Mouse (Mus musculus) liver, postnatal 0 days (tissue): ENCODE measurements around the gene Prickle2. TPM values are rescaled to one million over a fixed set of nuclear protein-coding genes. Genes with fewer than 3 reads are reported as not detected.

Experiments
- ATAC-seq: fragments of 200-750 bp; cut with Nextera tagmentation; 2 replicates; pipeline ENCODE4 v1.8.0; 2017; ENCODE audit warnings: mild to moderate bottlenecking, moderate library complexity
- DNase-seq: peaks from one replicate; pipeline ENCODE4 v3.0.0-alpha.2; 2016
- H3K27ac ChIP-seq: fragments of 300-500 bp; sonication (generic); 2 replicates; pipeline ENCODE4 v1.5.1; 2014; ENCODE audit warnings: antibody characterized with exemption, moderate library complexity, mild to moderate bottlenecking, low read depth
- H3K27me3 ChIP-seq: fragments of 300-500 bp; sonication (generic); 2 replicates; pipeline ENCODE4 v1.6.1; 2014; ENCODE audit warnings: low read length, control low read depth, mixed read lengths; ENCODE audit not compliant: insufficient read depth
- H3K36me3 ChIP-seq: fragments of 300-500 bp; sonication (generic); replicated peaks from 2 replicates; pipeline ENCODE4 v1.6.1; 2014; ENCODE audit warnings: mild to moderate bottlenecking, control low read depth, low read length, moderate library complexity, mixed read lengths; ENCODE audit not compliant: insufficient read depth
- H3K4me1 ChIP-seq: fragments of 300-500 bp; sonication (generic); 2 replicates; pipeline ENCODE4 v1.6.1; 2014; ENCODE audit warnings: antibody characterized with exemption, mild to moderate bottlenecking, control low read depth; ENCODE audit not compliant: insufficient read depth
- H3K4me2 ChIP-seq: fragments of 300-500 bp; sonication (generic); 2 replicates; pipeline ENCODE4 v1.6.1; 2014; ENCODE audit warnings: low read depth, mild to moderate bottlenecking, low read length, moderate library complexity, mixed read lengths
- H3K4me3 ChIP-seq: fragments of 300-500 bp; sonication (generic); 2 replicates; pipeline ENCODE4 v1.5.1; 2014; ENCODE audit warnings: low read depth, low read length
- H3K9ac ChIP-seq: fragments of 300-500 bp; sonication (generic); replicated peaks from 2 replicates; pipeline ENCODE4 v1.6.1; 2014; ENCODE audit warnings: mild to moderate bottlenecking, moderate library complexity
- H3K9me3 ChIP-seq: fragments of 300-500 bp; sonication (generic); 2 replicates; pipeline ENCODE4 v1.6.1; 2016; ENCODE audit warnings: mild to moderate bottlenecking, control low read depth, low read length, mixed read lengths
- CTCF ChIP-seq: sonication (generic); IDR thresholded peaks from 2 replicates; pipeline ENCODE4 v1.5.1; 2016; ENCODE audit warnings: antibody characterized with exemption, low read depth
- EP300 ChIP-seq: IDR thresholded peaks from 2 replicates; pipeline ENCODE4 v1.6.1; 2016; ENCODE audit warnings: antibody characterized with exemption, low read depth, mild to moderate bottlenecking
- WGBS: fragments of 180-500 bp; shearing (Covaris S2); extraction: QIAGEN DNeasy Blood & Tissue Kit; methylation state at CpG from one replicate; pipeline ENCODE4 v1.1.7; 2014; ENCODE audit not compliant: insufficient replicate concordance; 5-methylcytosine and 5-hydroxymethylcytosine counted together
- polyA plus RNA-seq: library from polyadenylated mRNA; unstranded; fragments of >200 nt; fragmentation: Nextera tagmentation; extraction: Ambion mirVana; gene quantifications from 2 replicates; pipeline ENCODE4 v1.2.1, GENCODE M21; 2015

Gene Prickle2
- polyA plus RNA-seq, 1 experiment from 2014 or later: 0.28 TPM

DNA sequence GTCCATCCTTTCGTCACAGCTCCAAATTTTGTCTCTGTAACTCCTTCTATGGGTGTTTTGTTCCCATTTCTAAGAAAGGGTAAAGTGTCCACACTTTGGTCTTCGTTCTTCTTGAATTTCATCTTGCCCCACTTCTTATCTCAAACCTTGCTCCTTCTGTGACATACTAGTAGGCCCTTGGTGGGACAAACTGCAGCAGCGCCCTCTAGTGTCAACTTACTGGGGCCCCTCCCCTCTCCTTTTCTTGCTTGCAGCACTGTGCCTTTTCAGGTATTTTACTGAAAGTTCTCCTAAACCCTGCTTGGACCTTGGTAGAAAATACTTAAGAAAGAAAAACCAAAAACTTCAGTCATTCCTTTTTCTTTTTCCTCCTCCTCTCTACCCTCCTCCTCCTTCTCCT is 264.8 kb downstream of the Prickle2 start:
- no peak for TF ChIP-seq EP300
- peak; percentile 61 for TF ChIP-seq CTCF
- ATAC-seq (no peak), DNase-seq (peak; percentile 64)
- Histone ChIP-seq H3K4me3 (no peak overlapping the region), H3K27me3 (no peaks in the 10 kb centered on the region), H3K27ac (no peak overlapping the region), H3K9me3 (no peaks in the 10 kb centered on the region), H3K9ac (no peak overlapping the region), H3K36me3 (no peaks in the 10 kb centered on the region), H3K4me1 (no peaks in the 10 kb centered on the region), H3K4me2 (no peak overlapping the region)
- 40% methylated on average over 2 of the region's 3 CpGs for WGBS

DNA sequence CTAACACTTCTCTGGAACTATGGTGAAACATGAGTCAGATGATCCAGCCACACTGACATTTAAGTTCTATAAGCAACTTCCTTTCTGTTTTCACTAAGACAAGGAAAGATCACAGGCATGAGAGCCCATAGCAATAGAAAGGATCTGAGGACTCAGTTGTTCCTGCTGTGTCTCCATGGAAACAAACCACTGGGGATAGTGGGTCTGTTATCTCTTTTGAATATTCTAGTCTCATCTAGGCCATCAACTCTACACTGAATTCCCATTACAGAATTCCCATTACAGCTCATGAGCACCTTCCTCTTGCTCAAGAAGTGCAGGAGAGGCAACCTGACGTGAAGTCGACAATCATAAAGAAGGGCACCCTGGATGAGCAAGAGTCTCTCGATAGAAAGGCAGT is 265.7 kb downstream of the Prickle2 start:
- no peaks in the 10 kb centered on the region for H3K9me3 ChIP-seq
- H3K4me3 ChIP-seq: no peak overlapping the region
- ATAC-seq: no peak
- WGBS: 89% methylated on average over 3 of the region's 3 CpGs
- no peak overlapping the region for H3K27ac ChIP-seq
- no peak overlapping the region for H3K9ac ChIP-seq
- H3K4me2 ChIP-seq: no peak overlapping the region
- H3K4me1 ChIP-seq: no peaks in the 10 kb centered on the region
- DNase-seq: no peak
- no peaks in the 10 kb centered on the region for H3K27me3 ChIP-seq
- TF ChIP-seq CTCF: no peak
- TF ChIP-seq EP300: no peak
- no peaks in the 10 kb centered on the region for H3K36me3 ChIP-seq

DNA sequence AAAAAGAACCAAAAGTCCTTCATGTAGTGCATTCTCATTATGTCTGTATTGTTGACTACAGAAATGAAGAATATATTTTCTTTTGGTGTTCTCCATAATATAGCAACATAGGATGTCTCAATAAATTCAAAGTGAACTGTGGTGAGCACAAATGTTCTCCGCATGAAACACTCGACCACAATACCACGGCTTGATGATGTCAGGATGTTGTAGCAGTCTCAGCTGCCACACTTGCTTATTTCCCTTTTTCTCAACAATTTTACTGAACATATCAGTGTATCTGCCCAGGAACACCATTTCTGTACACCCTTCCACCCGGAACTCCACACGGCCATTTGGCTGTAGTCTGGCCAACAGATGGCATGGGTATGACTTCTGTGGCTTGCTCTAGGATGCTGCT is 273.8 kb downstream of the Prickle2 start:
- Histone ChIP-seq H3K9me3 (no peaks in the 10 kb centered on the region), H3K27ac (no peak overlapping the region), H3K4me3 (no peak overlapping the region), H3K27me3 (no peaks in the 10 kb centered on the region), H3K4me2 (no peak overlapping the region), H3K4me1 (no peaks in the 10 kb centered on the region), H3K36me3 (no peaks in the 10 kb centered on the region), H3K9ac (no peak overlapping the region)
- ATAC-seq (no peak), DNase-seq (no peak)
- WGBS: 43% methylated on average over 5 of the region's 5 CpGs
- TF ChIP-seq EP300: no peak
- no peak for TF ChIP-seq CTCF

DNA sequence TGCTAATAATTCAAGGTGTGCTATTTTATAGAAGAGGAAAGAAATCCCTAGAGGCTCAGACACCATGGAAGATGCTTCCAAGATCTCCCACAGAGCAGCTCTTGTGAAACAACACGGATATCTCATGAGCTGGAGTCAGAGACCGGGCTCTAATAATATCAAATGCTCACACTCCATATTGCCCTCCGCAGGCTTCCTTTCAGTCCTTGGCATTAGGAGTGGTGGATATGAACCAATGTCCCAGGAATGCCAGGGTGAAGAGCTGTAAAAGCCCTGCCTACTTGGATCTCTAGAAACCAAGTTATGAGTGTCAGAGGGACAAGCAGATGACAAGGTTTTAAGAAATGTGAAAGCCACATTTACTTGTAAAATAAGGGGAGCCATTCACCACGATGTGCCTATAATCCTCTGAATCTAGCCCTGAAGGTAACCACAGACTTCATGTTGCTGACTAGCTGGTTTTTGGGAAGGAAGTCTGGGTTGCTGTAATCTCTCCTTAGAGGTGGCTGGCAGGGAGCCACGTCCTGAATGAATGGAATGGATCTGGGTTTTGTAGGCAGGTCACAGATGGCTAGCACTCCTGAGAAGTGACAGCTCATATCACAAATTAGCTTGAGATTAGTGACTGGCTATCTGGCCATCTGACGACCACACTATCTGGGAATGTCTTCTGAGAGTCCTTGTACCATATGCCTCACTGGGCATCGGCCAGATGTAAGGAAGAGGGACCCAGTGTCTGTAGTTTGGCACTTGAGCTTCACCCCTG is 278.4 kb downstream of the Prickle2 start:
- Histone ChIP-seq H3K36me3 (no peaks in the 10 kb centered on the region), H3K9ac (no peak overlapping the region), H3K9me3 (no peaks in the 10 kb centered on the region), H3K27me3 (no peaks in the 10 kb centered on the region), H3K27ac (no peak overlapping the region), H3K4me2 (no peak overlapping the region), H3K4me3 (no peak overlapping the region), H3K4me1 (no peaks in the 10 kb centered on the region)
- ATAC-seq: no peak
- 50% methylated on average over 7 of the region's 7 CpGs for WGBS
- DNase-seq: no peak
- no peak for TF ChIP-seq EP300
- TF ChIP-seq CTCF: no peak

DNA sequence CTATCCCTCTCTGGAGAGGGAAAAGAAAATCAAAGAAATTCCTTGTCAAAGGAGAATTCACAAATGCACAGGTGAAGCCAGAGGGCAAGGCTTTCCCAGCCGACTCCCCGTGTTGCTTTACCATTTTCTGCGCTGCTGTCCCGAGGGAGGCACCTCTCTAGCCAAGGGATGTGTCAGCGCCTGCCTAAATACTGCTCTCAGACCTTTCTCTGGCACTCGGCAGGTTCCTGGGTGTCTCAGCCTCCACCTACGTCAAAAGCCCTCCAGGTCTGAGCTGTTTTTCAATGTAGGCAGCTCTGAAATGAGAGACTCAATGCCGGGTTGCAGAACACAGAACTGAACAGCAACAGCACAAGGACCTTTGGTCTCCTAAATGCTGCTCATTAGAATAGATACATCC is 280.1 kb downstream of the Prickle2 start:
- Histone ChIP-seq H3K36me3 (no peaks in the 10 kb centered on the region), H3K4me1 (no peaks in the 10 kb centered on the region), H3K27me3 (no peaks in the 10 kb centered on the region), H3K9ac (no peak overlapping the region), H3K27ac (no peak overlapping the region), H3K9me3 (no peaks in the 10 kb centered on the region), H3K4me3 (no peak overlapping the region), H3K4me2 (no peak overlapping the region)
- WGBS: 74% methylated on average over 8 of the region's 8 CpGs
- no peak for ATAC-seq
- no peak for DNase-seq
- TF ChIP-seq EP300: no peak

DNA sequence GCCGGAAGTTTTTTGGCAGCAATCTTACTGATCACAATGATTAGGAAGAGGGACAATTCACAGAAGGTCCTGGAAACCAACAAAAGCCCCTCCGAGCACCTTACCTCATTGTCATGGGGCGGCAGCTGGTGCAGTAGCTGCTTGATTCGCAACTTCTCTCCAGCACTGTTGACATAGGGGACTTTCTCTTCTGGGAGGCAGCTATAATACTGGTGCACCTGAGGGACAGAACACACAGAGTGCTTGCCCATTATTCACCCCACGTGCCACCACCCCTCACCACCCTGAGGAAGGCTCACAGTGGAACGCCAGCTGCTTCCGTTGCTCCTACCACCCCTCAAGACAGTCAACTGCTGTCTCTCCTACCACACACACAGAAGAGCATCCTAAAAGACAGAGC is 280.5 kb downstream of the Prickle2 start:
- H3K9me3 ChIP-seq: no peaks in the 10 kb centered on the region
- ATAC-seq: no peak
- no peak for DNase-seq
- H3K9ac ChIP-seq: no peak overlapping the region
- no peaks in the 10 kb centered on the region for H3K27me3 ChIP-seq
- WGBS: 68% methylated on average over 7 of the region's 7 CpGs
- no peak overlapping the region for H3K4me2 ChIP-seq
- no peaks in the 10 kb centered on the region for H3K36me3 ChIP-seq
- no peak overlapping the region for H3K27ac ChIP-seq
- no peaks in the 10 kb centered on the region for H3K4me1 ChIP-seq
- no peak overlapping the region for H3K4me3 ChIP-seq
- no peak for TF ChIP-seq CTCF
- TF ChIP-seq EP300: no peak

DNA sequence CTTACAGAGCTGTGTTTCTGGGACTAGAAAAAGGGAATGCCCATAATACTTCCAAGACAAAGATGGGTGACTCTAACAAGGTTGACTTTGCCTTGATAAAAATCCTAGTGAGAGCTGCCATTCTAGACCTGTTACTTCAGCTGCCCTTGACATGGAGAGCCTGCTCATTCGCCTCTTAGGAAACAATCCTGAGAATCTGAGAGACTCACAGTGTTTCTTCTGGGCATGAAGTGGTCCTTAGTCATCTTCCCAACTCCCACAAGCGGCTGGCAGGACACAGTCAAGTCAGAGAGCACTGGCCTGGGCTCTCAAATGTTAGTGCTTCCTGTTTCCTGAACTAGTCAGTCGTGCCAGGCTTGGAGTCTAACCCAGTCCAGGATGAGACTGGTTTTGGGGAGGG is 281.0 kb downstream of the Prickle2 start:
- TF ChIP-seq EP300 (no peak), CTCF (no peak)
- no peak for DNase-seq
- no peak overlapping the region for H3K27ac ChIP-seq
- H3K27me3 ChIP-seq: no peaks in the 10 kb centered on the region
- WGBS: 38% methylated on average over 3 of the region's 3 CpGs
- H3K9me3 ChIP-seq: no peaks in the 10 kb centered on the region
- no peak overlapping the region for H3K9ac ChIP-seq
- H3K4me3 ChIP-seq: no peak overlapping the region
- no peak overlapping the region for H3K4me2 ChIP-seq
- H3K4me1 ChIP-seq: no peaks in the 10 kb centered on the region
- H3K36me3 ChIP-seq: no peaks in the 10 kb centered on the region
- ATAC-seq: no peak
